Mouse (Mus musculus) hindbrain, embryonic 14.5 days (tissue): ENCODE results near the gene Prkcg. TPM values are rescaled to one million over a fixed set of nuclear protein-coding genes. Genes with fewer than 3 reads are reported as not detected.

Experiments
- ATAC-seq: fragments of 200-750 bp; cut with Nextera tagmentation; 2 replicates; pipeline ENCODE4 v1.8.0; 2017; ENCODE audit warnings: moderate number of reproducible peaks, mild to moderate bottlenecking, moderate TSS enrichment, moderate library complexity; ENCODE audit not compliant: low FRiP score
- DNase-seq: peaks from one replicate; pipeline ENCODE4 v3.0.0-alpha.2; 2015; ENCODE audit warnings: low spot score
- H3K27ac ChIP-seq: fragments of 300-500 bp; sonication (generic); 2 replicates; pipeline ENCODE4 v1.5.1; 2014; ENCODE audit warnings: mild to moderate bottlenecking, moderate library complexity
- H3K27me3 ChIP-seq: fragments of 300-500 bp; sonication (generic); 2 replicates; pipeline ENCODE4 v1.6.1; 2014; ENCODE audit warnings: mild to moderate bottlenecking, low read length, mixed read lengths; ENCODE audit not compliant: control insufficient read depth, insufficient read depth
- H3K36me3 ChIP-seq: fragments of 300-500 bp; sonication (generic); replicated peaks from 2 replicates; pipeline ENCODE4 v1.6.1; 2014; ENCODE audit not compliant: control insufficient read depth, insufficient read depth
- H3K4me1 ChIP-seq: fragments of 300-500 bp; sonication (generic); replicated peaks from 2 replicates; pipeline ENCODE4 v1.6.1; 2014; ENCODE audit warnings: antibody characterized with exemption, low read length, mixed read lengths; ENCODE audit not compliant: control insufficient read depth, insufficient read depth
- H3K4me2 ChIP-seq: fragments of 300-500 bp; sonication (generic); replicated peaks from 2 replicates; pipeline ENCODE4 v1.6.1; 2014; ENCODE audit warnings: mild to moderate bottlenecking, moderate library complexity
- H3K4me3 ChIP-seq: fragments of 300-500 bp; sonication (generic); replicated peaks from 2 replicates; pipeline ENCODE4 v1.5.1; 2014; ENCODE audit warnings: mild to moderate bottlenecking, low read length
- H3K9ac ChIP-seq: fragments of 300-500 bp; sonication (generic); 2 replicates; pipeline ENCODE4 v1.6.1; 2014
- H3K9me3 ChIP-seq: fragments of 300-500 bp; sonication (generic); 2 replicates; pipeline ENCODE4 v1.6.1; 2016; ENCODE audit warnings: low read length; ENCODE audit not compliant: control insufficient read depth
- WGBS: fragments of 180-500 bp; shearing (Covaris S2); extraction: QIAGEN DNeasy Blood & Tissue Kit; methylation state at CpG from one replicate; pipeline ENCODE4 v1.1.7; 2014; 5-methylcytosine and 5-hydroxymethylcytosine counted together
- polyA plus RNA-seq: library from polyadenylated mRNA; unstranded; fragments of >200 nt; fragmentation: Nextera tagmentation; extraction: Ambion mirVana; gene quantifications from 2 replicates; pipeline ENCODE4 v1.2.1, GENCODE M21; 2014

The Prkcg gene
- polyA plus RNA-seq, 1 experiment from 2014 or later, result 1.1 TPM

DNA sequence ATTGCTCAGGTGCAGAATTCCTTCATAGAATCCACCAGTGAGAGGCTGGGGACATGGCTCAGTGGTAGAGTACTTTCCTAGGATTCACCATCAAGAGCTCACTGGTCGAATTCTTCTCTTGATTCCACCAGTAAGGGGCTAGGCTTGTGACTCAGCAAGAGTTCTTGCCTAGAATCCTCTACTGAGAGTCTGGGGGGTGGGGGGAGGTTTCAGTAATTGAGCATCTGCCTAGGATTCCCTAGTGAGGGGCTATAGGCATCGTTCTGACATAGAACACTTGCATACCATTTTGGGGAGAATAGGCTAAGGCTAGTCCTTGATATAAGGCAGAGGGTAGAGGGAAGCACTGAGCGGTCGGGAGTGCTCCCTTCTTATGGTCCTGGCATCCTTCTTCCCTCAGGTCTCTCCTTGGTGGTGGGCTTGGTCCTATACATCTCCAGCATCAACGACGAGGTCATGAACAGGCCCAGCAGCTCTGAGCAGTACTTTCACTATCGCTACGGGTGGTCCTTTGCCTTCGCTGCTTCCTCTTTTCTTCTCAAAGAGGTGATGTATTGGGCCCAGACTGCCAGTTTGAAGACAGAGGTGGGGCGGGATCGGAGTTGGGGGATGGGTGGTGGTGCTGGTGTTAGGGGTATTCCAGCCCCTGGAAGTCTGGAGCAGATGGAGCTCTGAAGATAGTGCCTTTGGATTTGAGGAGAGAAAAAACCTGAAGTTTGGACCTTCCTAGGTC is 76.7 kb downstream of the Prkcg start:
- WGBS, result 33% methylated on average over 11 of the region's 11 CpGs
- DNase-seq, result no peak
- H3K4me2 ChIP-seq, result no peak overlapping the region
- no peaks in the 10 kb centered on the region for H3K4me1 ChIP-seq
- H3K9ac ChIP-seq, result no peak overlapping the region
- H3K27ac ChIP-seq, result no peak overlapping the region
- no peaks in the 10 kb centered on the region for H3K9me3 ChIP-seq
- no peak for ATAC-seq
- H3K4me3 ChIP-seq, result no peak overlapping the region
- no peaks in the 10 kb centered on the region; the same call in 1 of the 2 replicates for H3K27me3 ChIP-seq
- peaks cover 27% of the 10 kb centered on the region for H3K36me3 ChIP-seq

DNA sequence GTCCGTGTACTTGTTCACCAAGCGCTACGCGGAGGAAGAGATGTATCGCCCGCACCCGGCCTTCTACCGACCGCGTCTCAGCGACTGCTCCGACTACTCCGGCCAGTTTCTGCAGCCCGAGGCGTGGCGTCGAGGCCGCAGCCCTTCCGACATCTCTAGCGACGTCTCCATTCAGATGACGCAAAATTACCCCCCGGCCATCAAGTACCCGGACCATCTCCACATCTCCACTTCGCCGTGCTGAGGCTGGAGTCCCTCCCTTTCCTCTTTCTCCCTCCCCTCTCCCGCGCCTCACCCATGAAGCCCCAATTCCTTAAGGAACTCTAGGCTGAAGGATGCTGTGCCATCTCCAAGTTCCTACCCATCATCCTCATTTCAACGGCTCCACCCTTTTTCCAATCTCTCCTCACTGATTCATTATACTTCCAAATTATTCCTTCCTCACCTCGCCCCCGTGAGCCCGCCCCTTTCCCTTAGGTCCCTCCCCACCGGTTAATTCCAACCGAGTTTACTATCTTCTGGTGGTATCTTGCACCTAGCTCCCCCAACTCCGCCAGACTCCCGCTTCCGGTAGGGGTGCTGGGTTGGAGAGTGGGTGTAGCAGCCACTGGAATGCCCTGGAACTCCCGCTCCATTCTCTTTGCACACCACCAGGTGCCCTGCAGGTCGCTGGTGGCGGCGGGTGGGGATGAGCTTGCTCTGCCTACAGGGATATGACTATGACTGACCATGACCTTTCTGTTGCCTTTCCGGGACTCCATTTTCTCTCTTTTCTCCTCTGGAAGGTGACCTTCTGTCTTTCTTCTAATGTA is 77.9 kb downstream of the Prkcg start:
- no peak overlapping the region for H3K9ac ChIP-seq
- no peak for DNase-seq
- no peaks in the 10 kb centered on the region for H3K4me1 ChIP-seq
- H3K4me2 ChIP-seq, result no peak overlapping the region
- ATAC-seq, result no peak
- H3K9me3 ChIP-seq, result no peaks in the 10 kb centered on the region
- H3K36me3 ChIP-seq, result peaks cover 25% of the 10 kb centered on the region
- no peak overlapping the region for H3K27ac ChIP-seq
- H3K27me3 ChIP-seq, result no peaks in the 10 kb centered on the region; the same call in 1 of the 2 replicates
- no peak overlapping the region for H3K4me3 ChIP-seq
- WGBS, result 20% methylated on average over 42 of the region's 42 CpGs

DNA sequence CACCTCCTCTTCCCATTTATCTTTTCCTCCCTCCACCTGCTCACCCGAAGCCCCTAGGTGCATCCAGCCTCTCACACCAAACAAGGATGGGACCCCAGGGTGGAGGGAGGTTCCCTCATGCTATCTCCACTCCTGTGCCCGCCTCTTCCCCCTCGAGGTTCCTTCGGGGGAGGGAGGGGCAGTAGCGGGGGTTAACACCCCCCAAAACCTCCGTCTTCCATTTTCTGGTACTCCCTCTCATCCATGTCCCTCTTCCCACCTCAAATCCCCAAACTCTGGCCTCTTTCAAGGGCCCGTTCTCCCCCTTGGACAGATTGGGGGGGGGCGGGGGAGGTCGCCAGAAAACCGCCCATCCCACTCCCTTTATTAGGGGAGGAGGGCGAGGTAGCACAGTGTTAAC is 78.6 kb downstream of the Prkcg start:
- Histone ChIP-seq H3K4me2 (no peak overlapping the region; the same call in 1 of the 2 replicates), H3K9me3 (no peaks in the 10 kb centered on the region), H3K27ac (no peak overlapping the region), H3K27me3 (no peaks in the 10 kb centered on the region; the same call in 1 of the 2 replicates), H3K4me1 (no peaks in the 10 kb centered on the region), H3K9ac (no peak overlapping the region), H3K4me3 (no peak overlapping the region), H3K36me3 (peaks cover 20% of the 10 kb centered on the region)
- DNase-seq (no peak), ATAC-seq (no peak)
- WGBS, result 11% methylated on average over 11 of the region's 11 CpGs

DNA sequence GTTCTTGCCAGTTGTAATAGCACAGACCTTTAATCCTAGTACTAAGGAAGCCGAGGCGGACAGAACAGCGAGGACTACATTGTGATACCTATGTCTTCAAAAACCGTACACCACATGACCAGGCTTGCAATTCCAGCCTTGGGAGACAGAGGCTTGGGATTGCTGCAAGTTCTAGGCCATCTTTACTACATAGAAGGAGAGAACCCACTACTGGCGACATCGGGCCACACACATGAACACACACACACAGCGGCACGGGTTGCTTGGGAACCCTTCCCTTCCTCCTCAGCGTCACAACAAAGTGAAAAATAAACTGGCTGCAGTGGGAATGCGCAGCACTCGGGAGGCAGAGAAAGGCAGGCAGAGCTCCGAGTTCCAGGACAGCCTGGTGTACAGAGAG is 79.3 kb downstream of the Prkcg start:
- Histone ChIP-seq H3K9me3 (no peaks in the 10 kb centered on the region), H3K9ac (no peak overlapping the region), H3K27ac (no peak overlapping the region), H3K27me3 (no peaks in the 10 kb centered on the region; the same call in 1 of the 2 replicates), H3K36me3 (peaks cover 20% of the 10 kb centered on the region), H3K4me3 (no peak overlapping the region), H3K4me1 (no peaks in the 10 kb centered on the region), H3K4me2 (no peak overlapping the region)
- WGBS, result 31% methylated on average over 12 of the region's 12 CpGs
- DNase-seq (no peak), ATAC-seq (no peak)

DNA sequence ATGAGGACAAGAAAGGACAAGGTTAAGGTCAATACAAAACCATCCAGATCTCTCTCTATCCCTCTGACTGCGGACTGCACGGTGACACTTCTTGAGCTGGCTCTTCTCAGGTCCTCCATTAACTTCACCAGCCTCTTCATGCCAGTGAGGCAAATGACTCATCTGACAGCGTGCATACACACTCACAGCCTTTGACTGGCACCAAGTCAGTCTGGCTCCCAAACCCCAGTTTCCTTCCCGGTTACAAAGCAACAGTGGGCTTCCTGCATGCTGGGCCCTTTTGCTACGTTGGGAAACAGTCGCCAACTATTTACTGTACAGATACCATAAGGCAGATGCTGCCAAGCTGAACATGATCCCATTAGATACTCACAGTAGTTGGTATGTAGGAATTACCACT is 80.2 kb downstream of the Prkcg start:
- WGBS, result 66% methylated on average over 6 of the region's 6 CpGs
- H3K9me3 ChIP-seq, result no peaks in the 10 kb centered on the region

DNA sequence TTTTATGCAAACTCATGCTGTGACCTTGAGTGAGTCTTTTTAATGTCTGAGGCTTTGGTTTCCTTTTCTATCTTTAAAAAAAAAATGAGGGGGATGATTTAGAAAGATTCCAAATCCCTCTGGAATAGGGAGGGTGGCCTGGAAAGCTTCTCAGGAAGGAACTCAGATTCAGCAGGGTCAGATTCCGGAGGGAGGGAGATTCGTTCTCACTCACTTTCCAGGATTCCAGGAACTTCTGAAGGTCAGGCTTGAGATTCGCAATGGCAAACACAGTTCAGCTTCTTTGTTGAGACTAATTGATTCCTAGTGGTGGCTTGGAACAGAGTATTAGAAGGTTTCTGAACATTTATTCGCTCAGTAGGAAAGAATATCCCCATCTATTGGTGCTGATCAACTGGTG is 81.4 kb downstream of the Prkcg start:
- no peak overlapping the region for H3K27ac ChIP-seq
- no peaks in the 10 kb centered on the region; the same call in 1 of the 2 replicates for H3K27me3 ChIP-seq
- no peak overlapping the region for H3K4me3 ChIP-seq
- no peaks in the 10 kb centered on the region for H3K9me3 ChIP-seq
- WGBS, result 62% methylated on average over 4 of the region's 4 CpGs
- no peak for DNase-seq
- ATAC-seq, result no peak
- H3K9ac ChIP-seq, result no peak overlapping the region
- H3K4me1 ChIP-seq, result no peaks in the 10 kb centered on the region
- no peak overlapping the region for H3K4me2 ChIP-seq
- H3K36me3 ChIP-seq, result peaks cover 6% of the 10 kb centered on the region; the same call in 1 of the 2 replicates

More for the DNA sequence above, 80.2 kb downstream of the Prkcg start:
- Histone ChIP-seq H3K4me2 (no peak overlapping the region), H3K36me3 (peaks cover 18% of the 10 kb centered on the region), H3K27me3 (no peaks in the 10 kb centered on the region; the same call in 1 of the 2 replicates), H3K9ac (no peak overlapping the region), H3K27ac (no peak overlapping the region), H3K4me1 (no peaks in the 10 kb centered on the region), H3K4me3 (no peak overlapping the region)
- DNase-seq (no peak), ATAC-seq (no peak)

DNA sequence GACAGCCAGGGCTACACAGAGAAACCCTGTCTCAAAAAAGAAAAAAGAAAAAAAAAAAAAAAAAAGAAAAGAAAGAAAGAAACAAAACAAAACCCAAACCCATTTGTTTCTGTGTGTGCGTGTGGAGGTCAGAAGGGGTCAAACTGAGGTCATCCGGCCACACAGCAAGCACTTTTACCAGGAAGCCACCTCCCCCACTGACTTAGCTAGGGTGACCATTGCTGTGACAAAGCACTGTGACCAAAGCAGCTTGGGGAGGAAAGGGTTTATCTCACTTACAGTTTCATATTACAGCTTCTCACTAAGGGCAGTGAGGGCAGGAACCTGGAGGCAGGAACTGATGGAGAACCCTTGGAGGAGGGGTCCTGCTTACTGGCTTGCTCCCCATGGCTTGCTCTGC is 83.4 kb downstream of the Prkcg start:
- Histone ChIP-seq H3K9me3 (no peaks in the 10 kb centered on the region), H3K4me3 (no peak overlapping the region), H3K36me3 (no peaks in the 10 kb centered on the region), H3K4me2 (no peak overlapping the region), H3K9ac (no peak overlapping the region), H3K27ac (no peak overlapping the region), H3K27me3 (no peaks in the 10 kb centered on the region), H3K4me1 (no peaks in the 10 kb centered on the region)
- 60% methylated on average over 2 of the region's 2 CpGs for WGBS
- ATAC-seq (no peak), DNase-seq (no peak)

DNA sequence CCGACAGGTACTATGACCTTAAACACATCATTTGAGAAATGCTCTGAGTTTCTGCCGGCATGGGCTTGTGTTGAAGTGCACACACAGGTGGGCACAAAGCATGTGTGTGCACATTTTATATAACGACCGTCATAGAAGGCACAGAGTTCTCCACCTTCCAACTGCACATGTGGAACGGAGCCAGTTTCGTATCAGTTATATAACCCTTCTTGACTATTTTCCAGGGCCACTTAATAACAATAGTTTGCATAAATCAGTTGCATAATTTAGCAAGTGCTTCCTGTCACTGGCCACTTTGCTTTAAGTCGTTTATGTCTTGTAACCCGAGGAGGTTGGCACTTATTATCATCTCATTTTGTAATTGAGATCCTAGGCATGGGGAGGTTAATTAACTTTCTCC is 84.8 kb downstream of the Prkcg start:
- Histone ChIP-seq H3K4me3 (no peak overlapping the region), H3K9ac (no peak overlapping the region), H3K4me2 (no peak overlapping the region), H3K36me3 (no peaks in the 10 kb centered on the region), H3K9me3 (no peaks in the 10 kb centered on the region), H3K27me3 (no peaks in the 10 kb centered on the region), H3K4me1 (no peaks in the 10 kb centered on the region), H3K27ac (no peak overlapping the region)
- WGBS, result 87% methylated on average over 8 of the region's 8 CpGs
- ATAC-seq (no peak), DNase-seq (no peak)

DNA sequence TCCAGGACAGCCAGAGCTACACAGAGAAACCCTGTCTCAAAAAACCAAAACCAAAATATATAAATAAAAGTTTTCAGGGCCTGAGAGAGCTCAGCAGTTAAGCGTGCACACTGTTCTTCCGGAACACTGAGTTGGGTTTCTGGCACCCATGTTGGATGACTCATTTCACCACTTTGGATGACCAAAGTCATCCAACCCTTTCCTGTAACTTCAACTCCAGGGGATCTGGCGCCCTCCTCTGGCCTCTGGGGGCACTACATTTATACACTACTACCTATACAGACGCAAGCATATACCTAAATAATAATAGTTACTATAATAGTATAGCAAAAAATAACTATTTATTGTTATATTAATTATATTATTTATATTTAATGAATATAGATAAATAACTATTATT is 87.9 kb downstream of the Prkcg start:
- no peak overlapping the region for H3K4me2 ChIP-seq
- no peak overlapping the region for H3K9ac ChIP-seq
- H3K9me3 ChIP-seq, result no peaks in the 10 kb centered on the region
- H3K27ac ChIP-seq, result no peak overlapping the region
- H3K4me3 ChIP-seq, result no peak overlapping the region
- 51% methylated on average over 4 of the region's 4 CpGs for WGBS
- H3K36me3 ChIP-seq, result no peaks in the 10 kb centered on the region
- ATAC-seq (no peak), DNase-seq (no peak)
- H3K27me3 ChIP-seq, result no peaks in the 10 kb centered on the region
- H3K4me1 ChIP-seq, result no peaks in the 10 kb centered on the region
